Mouse (Mus musculus): ENCODE measurements at regions not wholly inside any gene's neighbourhood (a gene's known extent, or its start where the extent isn't known, plus 50 kb on each side); places are given as distances from the start of the nearest gene placed in this dataset.

GRCm38 (mm10) chr16:27878499-27878898 lies 489.8 kb downstream of the Ccdc50 start:
- Histone ChIP-seq H3K4me2 (ENCODE audit: low read depth, low read length) (no peak overlapping the region), H3K9me3 (replicated peaks; ENCODE audit: control insufficient read depth, low read length) (no peaks in the 10 kb centered on the region), H3K27me3 (ENCODE audit: control insufficient read depth, insufficient read depth, low read length) (no peaks in the 10 kb centered on the region), H3K27ac (replicated peaks; ENCODE audit: low read depth, low read length) (no peak overlapping the region), H3K9ac (replicated peaks; ENCODE audit: low read length) (no peak overlapping the region), H3K4me3 (ENCODE audit: low read depth, low read length) (no peak overlapping the region), H3K36me3 (replicated peaks; ENCODE audit: control insufficient read depth, insufficient read depth, low read depth, low read length) (no peaks in the 10 kb centered on the region), H3K4me1 (ENCODE audit: control insufficient read depth, insufficient read depth, low read length) (no peaks in the 10 kb centered on the region)
- no peak for ATAC-seq (replicated peaks; ENCODE audit: insufficient number of reproducible peaks, low FRiP score, low TSS enrichment, low read depth)
- 10% methylated on average over 2 of the region's 2 CpGs for WGBS
- no peak for DNase-seq (ENCODE audit: low spot score)

GRCm38 (mm10) chr16:27878950-27879349 lies 490.3 kb downstream of the Ccdc50 start:
- no peak for ATAC-seq (replicated peaks; ENCODE audit: insufficient number of reproducible peaks, low FRiP score, low TSS enrichment, low read depth)
- Histone ChIP-seq H3K36me3 (replicated peaks; ENCODE audit: control insufficient read depth, insufficient read depth, low read depth, low read length) (no peaks in the 10 kb centered on the region), H3K4me3 (ENCODE audit: low read depth, low read length) (no peak overlapping the region), H3K4me1 (ENCODE audit: control insufficient read depth, insufficient read depth, low read length) (no peaks in the 10 kb centered on the region), H3K27ac (replicated peaks; ENCODE audit: low read depth, low read length) (no peak overlapping the region), H3K4me2 (ENCODE audit: low read depth, low read length) (no peak overlapping the region), H3K27me3 (ENCODE audit: control insufficient read depth, insufficient read depth, low read length) (no peaks in the 10 kb centered on the region), H3K9me3 (replicated peaks; ENCODE audit: control insufficient read depth, low read length) (no peaks in the 10 kb centered on the region), H3K9ac (replicated peaks; ENCODE audit: low read length) (no peak overlapping the region)
- DNase-seq (ENCODE audit: low spot score), result no peak
- WGBS, result 32% methylated on average over 3 of the region's 3 CpGs

- Histone ChIP-seq H3K4me2 (ENCODE audit: low read depth, low read length) (no peak overlapping the region), H3K27me3 (ENCODE audit: control insufficient read depth, insufficient read depth, low read length) (no peaks in the 10 kb centered on the region), H3K4me1 (ENCODE audit: control insufficient read depth, insufficient read depth, low read length) (no peaks in the 10 kb centered on the region), H3K27ac (replicated peaks; ENCODE audit: low read depth, low read length) (no peak overlapping the region), H3K9me3 (replicated peaks; ENCODE audit: control insufficient read depth, low read length) (no peaks in the 10 kb centered on the region), H3K36me3 (replicated peaks; ENCODE audit: control insufficient read depth, insufficient read depth, low read depth, low read length) (no peaks in the 10 kb centered on the region), H3K4me3 (ENCODE audit: low read depth, low read length) (no peak overlapping the region), H3K9ac (replicated peaks; ENCODE audit: low read length) (no peak overlapping the region)
- ATAC-seq (replicated peaks; ENCODE audit: insufficient number of reproducible peaks, low FRiP score, low TSS enrichment, low read depth) (no peak), DNase-seq (ENCODE audit: low spot score) (no peak)
- 35% methylated on average over 2 of the region's 2 CpGs for WGBS
Observed at GRCm38 (mm10) chr16:27884363-27884762, 495.7 kb downstream of the Ccdc50 start.

DNA sequence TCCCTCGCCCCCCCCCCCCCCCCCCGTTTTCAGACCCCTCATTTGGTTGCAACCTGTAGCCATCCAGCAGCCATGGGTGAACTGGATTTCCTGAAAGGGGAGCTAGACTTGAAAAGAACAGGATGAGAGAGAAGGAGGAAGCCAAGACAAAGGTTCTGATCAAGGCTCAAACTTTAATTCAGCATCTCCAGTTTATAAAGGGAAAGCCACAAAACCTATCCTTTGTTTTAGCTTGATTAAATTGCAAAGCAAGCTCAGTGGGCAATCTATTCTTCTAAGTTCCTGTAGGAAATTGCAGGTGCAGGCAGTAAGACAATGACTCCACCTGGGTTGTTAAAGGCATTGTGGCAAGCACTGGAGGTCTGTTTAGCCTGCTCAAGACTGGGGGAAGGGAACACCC lies 517.4 kb downstream of the Ccdc50 start:
- no peaks in the 10 kb centered on the region for H3K36me3 ChIP-seq (replicated peaks; ENCODE audit: control insufficient read depth, insufficient read depth, low read depth, low read length)
- no peaks in the 10 kb centered on the region for H3K27me3 ChIP-seq (ENCODE audit: control insufficient read depth, insufficient read depth, low read length)
- ATAC-seq (replicated peaks; ENCODE audit: insufficient number of reproducible peaks, low FRiP score, low TSS enrichment, low read depth) (no peak), DNase-seq (ENCODE audit: low spot score) (no peak)
- WGBS, result 0% methylated on average over 1 of the region's 2 CpGs
- no peak overlapping the region for H3K4me3 ChIP-seq (ENCODE audit: low read depth, low read length)
- no peaks in the 10 kb centered on the region for H3K4me1 ChIP-seq (ENCODE audit: control insufficient read depth, insufficient read depth, low read length)
- no peak overlapping the region for H3K9ac ChIP-seq (replicated peaks; ENCODE audit: low read length)
- no peak overlapping the region for H3K27ac ChIP-seq (replicated peaks; ENCODE audit: low read depth, low read length)
- no peaks in the 10 kb centered on the region for H3K9me3 ChIP-seq (replicated peaks; ENCODE audit: control insufficient read depth, low read length)
- no peak overlapping the region for H3K4me2 ChIP-seq (ENCODE audit: low read depth, low read length)

GRCm38 (mm10) chr16:27915422-27915821 lies 526.8 kb downstream of the Ccdc50 start:
- no peak for DNase-seq (ENCODE audit: low spot score)
- Histone ChIP-seq H3K9ac (replicated peaks; ENCODE audit: low read length) (no peak overlapping the region), H3K4me2 (ENCODE audit: low read depth, low read length) (no peak overlapping the region), H3K36me3 (replicated peaks; ENCODE audit: control insufficient read depth, insufficient read depth, low read depth, low read length) (no peaks in the 10 kb centered on the region), H3K27ac (replicated peaks; ENCODE audit: low read depth, low read length) (no peak overlapping the region), H3K27me3 (ENCODE audit: control insufficient read depth, insufficient read depth, low read length) (no peaks in the 10 kb centered on the region), H3K9me3 (replicated peaks; ENCODE audit: control insufficient read depth, low read length) (no peaks in the 10 kb centered on the region), H3K4me1 (ENCODE audit: control insufficient read depth, insufficient read depth, low read length) (no peaks in the 10 kb centered on the region), H3K4me3 (ENCODE audit: low read depth, low read length) (no peak overlapping the region)
- WGBS, result 89% methylated on average over 1 of the region's 1 CpGs
- ATAC-seq (replicated peaks; ENCODE audit: insufficient number of reproducible peaks, low FRiP score, low TSS enrichment, low read depth), result no peak

DNA sequence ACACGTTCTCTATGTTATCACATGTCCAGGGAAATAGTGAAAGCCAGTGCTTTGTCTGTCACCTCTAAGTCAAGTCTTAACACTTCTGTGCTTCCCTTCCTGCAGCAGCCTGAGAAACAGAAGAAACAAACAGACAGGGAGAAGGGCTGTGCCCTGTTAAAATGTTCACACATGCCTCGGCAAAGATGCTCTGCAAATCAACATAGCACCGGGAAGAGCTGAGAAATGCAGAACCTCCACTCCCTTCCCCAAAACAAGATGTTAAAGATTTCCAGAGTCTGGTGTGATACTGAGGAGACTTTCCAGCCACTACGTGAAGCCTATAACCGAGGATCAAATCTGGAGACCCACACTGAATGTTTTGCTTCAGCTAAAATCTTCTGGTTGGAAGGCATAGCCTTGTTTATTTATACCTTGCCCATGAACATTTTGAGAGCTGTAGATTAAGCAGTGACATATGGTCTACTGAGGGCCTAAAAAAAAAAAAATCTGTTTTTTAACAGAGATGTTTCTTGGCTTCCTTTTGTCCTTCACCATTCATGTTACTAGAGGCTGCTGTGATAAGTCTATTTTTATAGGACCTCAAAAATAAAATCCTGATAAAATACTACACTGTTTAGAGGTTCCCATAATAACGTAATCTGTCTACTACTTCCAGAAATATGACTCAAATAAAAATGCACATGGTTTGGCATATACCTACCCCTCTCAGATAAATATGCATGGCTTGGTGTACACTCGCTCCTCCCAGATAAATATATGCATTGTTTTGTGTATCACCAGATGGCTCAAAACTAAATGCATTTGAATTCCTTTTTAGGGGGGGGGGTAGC lies 537.1 kb downstream of the Ccdc50 start:
- Histone ChIP-seq H3K4me3 (ENCODE audit: low read depth, low read length) (no peak overlapping the region), H3K27ac (replicated peaks; ENCODE audit: low read depth, low read length) (no peak overlapping the region), H3K9me3 (replicated peaks; ENCODE audit: control insufficient read depth, low read length) (no peaks in the 10 kb centered on the region), H3K36me3 (replicated peaks; ENCODE audit: control insufficient read depth, insufficient read depth, low read depth, low read length) (no peaks in the 10 kb centered on the region), H3K4me1 (ENCODE audit: control insufficient read depth, insufficient read depth, low read length) (no peaks in the 10 kb centered on the region), H3K9ac (replicated peaks; ENCODE audit: low read length) (no peak overlapping the region), H3K27me3 (ENCODE audit: control insufficient read depth, insufficient read depth, low read length) (no peaks in the 10 kb centered on the region), H3K4me2 (ENCODE audit: low read depth, low read length) (no peak overlapping the region)
- no peak for ATAC-seq (replicated peaks; ENCODE audit: insufficient number of reproducible peaks, low FRiP score, low TSS enrichment, low read depth)
- DNase-seq (ENCODE audit: low spot score), result no peak
- 67% methylated on average over 7 of the region's 7 CpGs for WGBS

DNA sequence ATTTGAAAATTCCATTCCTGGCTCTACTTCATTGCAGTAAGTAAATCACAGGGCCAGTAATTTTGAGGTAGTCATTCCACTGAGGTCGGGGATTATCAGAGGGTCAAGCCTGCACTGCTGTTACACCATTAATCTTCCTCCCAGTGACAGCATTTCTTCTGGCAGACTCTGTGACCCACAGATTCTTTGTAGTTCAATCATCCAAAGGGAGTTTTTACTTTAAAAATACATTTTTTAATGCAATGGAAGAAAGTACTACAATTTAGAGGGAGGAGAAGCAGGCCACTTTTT lies 537.6 kb downstream of the Ccdc50 start:
- no peak overlapping the region for H3K4me2 ChIP-seq (ENCODE audit: low read depth, low read length)
- WGBS, result 44% methylated on average over 1 of the region's 1 CpGs
- no peaks in the 10 kb centered on the region for H3K9me3 ChIP-seq (replicated peaks; ENCODE audit: control insufficient read depth, low read length)
- H3K4me3 ChIP-seq (ENCODE audit: low read depth, low read length), result no peak overlapping the region
- no peaks in the 10 kb centered on the region for H3K27me3 ChIP-seq (ENCODE audit: control insufficient read depth, insufficient read depth, low read length)
- H3K36me3 ChIP-seq (replicated peaks; ENCODE audit: control insufficient read depth, insufficient read depth, low read depth, low read length), result no peaks in the 10 kb centered on the region
- no peak overlapping the region for H3K9ac ChIP-seq (replicated peaks; ENCODE audit: low read length)
- ATAC-seq (replicated peaks; ENCODE audit: insufficient number of reproducible peaks, low FRiP score, low TSS enrichment, low read depth) (no peak), DNase-seq (ENCODE audit: low spot score) (no peak)
- H3K27ac ChIP-seq (replicated peaks; ENCODE audit: low read depth, low read length), result no peak overlapping the region
- H3K4me1 ChIP-seq (ENCODE audit: control insufficient read depth, insufficient read depth, low read length), result no peaks in the 10 kb centered on the region

- Histone ChIP-seq H3K36me3 (replicated peaks; ENCODE audit: control insufficient read depth, insufficient read depth, low read depth, low read length) (no peaks in the 10 kb centered on the region), H3K27ac (replicated peaks; ENCODE audit: low read depth, low read length) (no peak overlapping the region), H3K9me3 (replicated peaks; ENCODE audit: control insufficient read depth, low read length) (no peaks in the 10 kb centered on the region), H3K4me1 (ENCODE audit: control insufficient read depth, insufficient read depth, low read length) (no peaks in the 10 kb centered on the region), H3K4me2 (ENCODE audit: low read depth, low read length) (no peak overlapping the region), H3K27me3 (ENCODE audit: control insufficient read depth, insufficient read depth, low read length) (no peaks in the 10 kb centered on the region), H3K4me3 (ENCODE audit: low read depth, low read length) (no peak overlapping the region), H3K9ac (replicated peaks; ENCODE audit: low read length) (no peak overlapping the region)
- DNase-seq (ENCODE audit: low spot score) (no peak), ATAC-seq (replicated peaks; ENCODE audit: insufficient number of reproducible peaks, low FRiP score, low TSS enrichment, low read depth) (no peak)
- 73% methylated on average over 3 of the region's 3 CpGs for WGBS
Observed at GRCm38 (mm10) chr16:27949291-27949690, 560.6 kb downstream of the Ccdc50 start.
